Mouse (Mus musculus): ENCODE data around the gene Fgfr2.

DNA sequence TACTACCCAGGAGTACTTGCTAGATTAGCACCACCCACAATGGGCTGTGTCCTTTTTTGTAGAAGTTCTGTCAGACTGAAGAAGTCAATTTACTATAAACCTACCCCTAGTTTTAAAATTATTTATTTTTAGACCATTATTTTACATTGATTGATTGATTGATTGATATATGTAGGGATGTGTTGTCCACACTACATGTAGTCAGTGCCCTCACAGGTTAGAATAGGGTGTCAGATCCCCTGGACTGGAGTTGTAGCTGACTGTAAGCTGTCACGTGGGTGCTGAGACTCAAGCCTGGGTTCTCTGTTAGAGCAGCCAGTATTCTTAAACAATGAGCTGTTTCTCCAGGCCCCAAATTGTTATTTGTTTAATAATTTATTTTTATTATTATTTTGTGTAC lies 229.8 kb downstream of the Fgfr2 start:
- TF ChIP-seq MAFK (IDR thresholded peaks at IDR 0.05; ENCODE audit: insufficient read depth, low read depth, low read length) (no peak), CHD2 (IDR thresholded peaks at IDR 0.05; ENCODE audit: low read depth, low read length) (no peak)
